25 mouse cellular contexts compared by ENCODE assay signal in genomic region chr14:58753136-58753535, GRCm38 (mm10).
"Had no signal": no experiment of that assay in that cellular context is flagged by ENCODE, and none has a peak within 500 bp of the region (broad histone marks: within the 10 kb centered on the region; RNA-seq: fewer than 3 reads in every experiment).

No protein-coding gene starts in this region.

- H3K27me3 ChIP-seq: heart, embryonic 12.5 days; hindbrain, embryonic 13.5 days; hindbrain, embryonic 15.5 days; kidney, embryonic 15.5 days; limb, embryonic 13.5 days; limb, embryonic 15.5 days; liver, embryonic 12.5 days had no signal

- H3K4me2 ChIP-seq: heart, embryonic 12.5 days; hindbrain, embryonic 13.5 days; hindbrain, embryonic 15.5 days; kidney, embryonic 15.5 days; limb, embryonic 13.5 days; limb, embryonic 15.5 days; liver, embryonic 12.5 days had no signal

- H3K4me1 ChIP-seq: heart, embryonic 10.5 days; heart, embryonic 12.5 days; hindbrain, embryonic 10.5 days; hindbrain, embryonic 13.5 days; hindbrain, embryonic 15.5 days; kidney, embryonic 15.5 days; limb, embryonic 13.5 days; limb, embryonic 15.5 days; liver, embryonic 12.5 days had no signal

- DNase-seq: gastrocnemius, adult 2 months; gastrocnemius, postnatal 10 days; gastrocnemius, postnatal 25 days; heart, adult 18-20 months; heart, postnatal 10 days; heart, postnatal 4 days; kidney, adult 11 months; kidney, adult 2 months; kidney, adult 9 months; kidney, postnatal 14 days; kidney, postnatal 36 days; layer of hippocampus, adult 9-11 months; layer of hippocampus, postnatal 36 days had no signal

- H3K9ac ChIP-seq: heart, embryonic 12.5 days; hindbrain, embryonic 13.5 days; hindbrain, embryonic 15.5 days; kidney, embryonic 15.5 days; limb, embryonic 13.5 days; limb, embryonic 15.5 days; liver, embryonic 12.5 days; liver, embryonic 14.5 days had no signal

- H3K27ac ChIP-seq: gastrocnemius, adult 2 months; heart, embryonic 10.5 days; hindbrain, embryonic 10.5 days; hindbrain, embryonic 13.5 days; hindbrain, embryonic 15.5 days; kidney, embryonic 15.5 days; kidney, postnatal 0 days; limb, embryonic 13.5 days; limb, embryonic 15.5 days; liver, embryonic 12.5 days; liver, embryonic 14.5 days had no signal

- H3K36me3 ChIP-seq: heart, embryonic 10.5 days; heart, embryonic 12.5 days; hindbrain, embryonic 10.5 days; hindbrain, embryonic 13.5 days; hindbrain, embryonic 15.5 days; kidney, embryonic 15.5 days; limb, embryonic 13.5 days; limb, embryonic 15.5 days; liver, embryonic 12.5 days had no signal

- H3K4me3 ChIP-seq: gastrocnemius, adult 2 months; heart, embryonic 10.5 days; heart, embryonic 12.5 days; hindbrain, embryonic 10.5 days; hindbrain, embryonic 13.5 days; hindbrain, embryonic 15.5 days; kidney, embryonic 15.5 days; limb, embryonic 13.5 days; limb, embryonic 15.5 days; liver, embryonic 12.5 days had no signal

- ATAC-seq: intestine, embryonic 16.5 days; liver, embryonic 12.5 days had no signal

- H3K9me3 ChIP-seq: heart, embryonic 10.5 days; heart, embryonic 12.5 days; hindbrain, embryonic 10.5 days; hindbrain, embryonic 13.5 days; hindbrain, embryonic 15.5 days; kidney, embryonic 15.5 days; limb, embryonic 13.5 days; limb, embryonic 15.5 days; liver, embryonic 12.5 days had no signal
